Mouse (Mus musculus) G1E (cell line): ENCODE measurements around the gene Ipo8. TPM values are rescaled to one million over a fixed set of nuclear protein-coding genes. Genes with fewer than 3 reads are reported as not detected.
A peak's percentile ranks its signal among the peaks of the same experiment; 100 is the strongest.

Source experiments
- ATAC-seq: 2 replicates; pipeline ENCODE4 v1.8.0; 2016; ENCODE audit warnings: mild to moderate bottlenecking; ENCODE audit not compliant: insufficient number of reproducible peaks, poor library complexity, low FRiP score, severe bottlenecking; ENCODE audit errors: extremely low read depth
- DNase-seq: peaks from one replicate; pipeline ENCODE4 v3.0.0; 2012; ENCODE audit warnings: low spot score
- H3K27me3 ChIP-seq: 2 replicates; pipeline ENCODE4 v1.6.1; 2012; ENCODE audit warnings: mild to moderate bottlenecking, low read length, inconsistent platforms; ENCODE audit not compliant: insufficient read depth
- H3K36me3 ChIP-seq: replicated peaks from 2 replicates; pipeline ENCODE3; 2012; ENCODE audit warnings: mild to moderate bottlenecking, inconsistent platforms
- H3K4me1 ChIP-seq: 2 replicates; pipeline ENCODE4 v1.6.1; 2012; ENCODE audit warnings: low read depth, low read length, inconsistent platforms, mixed read lengths; ENCODE audit not compliant: insufficient read depth
- H3K4me3 ChIP-seq: 2 replicates; pipeline ENCODE4 v1.5.1; 2012; ENCODE audit warnings: low read depth, mild to moderate bottlenecking, inconsistent platforms, low read length, moderate library complexity, mixed read lengths
- H3K9me3 ChIP-seq: replicated peaks from 2 replicates; pipeline ENCODE4 v1.6.1; 2012; ENCODE audit warnings: inconsistent platforms
- CTCF ChIP-seq: IDR thresholded peaks from 2 replicates; pipeline ENCODE4 v1.5.1; 2012; ENCODE audit warnings: low read depth, low read length, inconsistent platforms, mixed read lengths
- GATA1 ChIP-seq: IDR thresholded peaks from 2 replicates; pipeline ENCODE4 v1.6.1; 2012; ENCODE audit warnings: borderline replicate concordance, low read length, inconsistent platforms, mixed read lengths
- GATA2 ChIP-seq: IDR thresholded peaks from 2 replicates; pipeline ENCODE4 v1.6.1; 2012; ENCODE audit warnings: low read depth, low read length, inconsistent platforms, borderline replicate concordance
- POLR2AphosphoS5 ChIP-seq: IDR thresholded peaks from 2 replicates; pipeline ENCODE4 v1.6.1; 2012; ENCODE audit warnings: low read depth, low read length, inconsistent platforms; ENCODE audit not compliant: insufficient replicate concordance
- TAL1 ChIP-seq: conservative IDR thresholded peaks from 2 replicates; pipeline ENCODE4 v1.6.1; 2012; ENCODE audit warnings: low read depth, low read length, inconsistent platforms, mixed read lengths
- polyA plus RNA-seq: library from polyadenylated mRNA; stranded (reverse); fragments of >175 nt; gene quantifications from 2 replicates; pipeline ENCODE4 v1.2.3, GENCODE M21; 2012
- total RNA-seq, 2 experiments: library from RNA; stranded (forward) in 1 of 2; stranded (reverse) in 1 of 2; fragments of 200-1000 nt in 1 of 2; fragments of >200 nt in 1 of 2; fragmentation: Nextera tagmentation in 1 of 2; gene quantifications; 2 replicates each; pipeline ENCODE4 v1.2.3; 2014 to 2017

Gene Ipo8
- total and polyA plus RNA-seq, 3 experiments, result 17.2 to 72.2 (median 66.4) TPM

DNA sequence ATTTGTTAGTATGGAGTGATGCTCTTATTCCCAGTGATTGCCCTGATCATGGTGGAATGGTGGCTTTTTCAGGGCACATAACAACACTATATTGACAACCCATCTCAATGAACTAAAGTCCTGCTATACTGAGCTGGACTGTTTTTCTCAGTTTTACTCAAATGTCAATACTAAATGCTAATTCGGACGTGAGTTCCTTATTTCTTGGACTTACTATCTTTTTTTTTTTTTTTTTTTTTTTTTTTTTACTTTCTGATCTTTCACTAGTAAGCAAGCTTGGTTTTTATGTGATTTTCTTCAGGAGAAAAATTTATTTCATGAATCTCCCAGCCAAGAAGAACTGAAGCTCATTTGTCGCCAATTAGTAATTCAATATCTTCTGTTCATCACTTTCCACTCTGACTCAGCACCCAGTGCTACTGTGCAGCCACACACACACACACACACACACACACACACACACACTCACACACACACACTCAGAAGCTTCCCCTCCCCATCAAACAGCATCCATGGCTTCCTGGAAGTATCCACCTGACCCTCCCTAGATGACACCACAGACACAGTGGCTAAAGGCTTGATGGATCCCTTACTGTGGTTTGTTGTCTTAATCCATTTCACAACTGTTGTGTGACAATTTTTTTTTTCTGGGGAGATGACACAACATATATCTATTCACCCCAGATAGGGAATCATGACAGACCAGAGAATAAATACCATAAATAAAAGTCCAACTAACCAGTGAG, 69.1 kb downstream of the Ipo8 start:
- DNase-seq, result no peak

DNA sequence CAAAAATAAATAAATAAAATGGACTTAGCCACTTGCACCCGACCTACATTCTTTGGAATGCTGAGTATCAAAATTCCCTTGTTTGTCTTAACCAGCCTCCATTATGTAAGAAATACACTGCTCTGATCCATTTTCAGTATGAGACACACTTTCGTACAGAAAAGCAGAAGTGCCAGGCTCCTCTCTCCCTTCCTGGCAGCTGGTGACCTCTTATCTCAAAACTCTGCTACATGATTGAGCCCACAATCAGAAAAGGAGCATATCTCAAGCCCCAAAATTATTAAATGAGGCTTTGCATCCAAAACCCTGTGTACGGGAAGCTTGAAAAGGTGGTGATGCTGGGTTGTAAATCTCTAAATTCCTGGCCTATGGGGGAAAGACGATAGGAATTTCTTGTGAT, 69.8 kb downstream of the Ipo8 start:
- ATAC-seq, result peak; percentile 81
- H3K4me1 ChIP-seq, result no peaks in the 10 kb centered on the region; the same call in 1 of the 2 replicates
- H3K27me3 ChIP-seq, result peaks cover 8% of the 10 kb centered on the region
- TF ChIP-seq TAL1 (no peak), GATA2 (no peak), POLR2AphosphoS5 (no peak), GATA1 (no peak), CTCF (no peak)
- no peaks in the 10 kb centered on the region for H3K9me3 ChIP-seq
- peak; percentile 18 for DNase-seq
- no peaks in the 10 kb centered on the region for H3K36me3 ChIP-seq
- H3K4me3 ChIP-seq, result no peak overlapping the region

More for the DNA sequence above, 69.1 kb downstream of the Ipo8 start:
- ATAC-seq, result no peak
- no peak for TF ChIP-seq GATA1
- TF ChIP-seq TAL1, result no peak
- no peak for TF ChIP-seq CTCF
- no peak for TF ChIP-seq GATA2
- no peak for TF ChIP-seq POLR2AphosphoS5
- Histone ChIP-seq H3K4me3 (no peak overlapping the region), H3K4me1 (no peaks in the 10 kb centered on the region; the same call in 1 of the 2 replicates), H3K9me3 (no peaks in the 10 kb centered on the region), H3K36me3 (no peaks in the 10 kb centered on the region), H3K27me3 (peaks cover 8% of the 10 kb centered on the region)

DNA sequence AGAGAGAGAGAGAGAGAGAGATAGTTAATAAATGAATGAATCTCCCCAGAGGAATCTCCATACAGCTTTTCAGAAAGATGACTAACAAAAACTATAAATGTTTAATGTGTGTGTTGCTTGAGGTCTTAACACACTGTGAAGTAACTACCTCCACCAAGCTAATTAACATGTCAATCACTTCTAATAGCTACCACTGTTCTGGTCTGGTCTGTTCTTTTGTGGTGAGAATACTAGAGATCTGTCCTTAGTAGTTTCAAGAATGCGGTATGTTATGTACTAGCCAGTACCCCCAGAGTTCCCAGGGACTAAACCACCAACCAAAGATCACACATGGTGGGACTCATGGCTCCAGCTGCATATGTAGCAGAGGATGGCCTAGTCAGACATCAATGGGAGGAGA, 74.7 kb downstream of the Ipo8 start:
- TF ChIP-seq POLR2AphosphoS5 (no peak), GATA2 (no peak), CTCF (no peak), GATA1 (no peak)
- Histone ChIP-seq H3K36me3 (no peaks in the 10 kb centered on the region), H3K4me3 (no peak overlapping the region), H3K4me1 (no peaks in the 10 kb centered on the region; the same call in 1 of the 2 replicates), H3K9me3 (no peaks in the 10 kb centered on the region), H3K27me3 (peaks cover 5% of the 10 kb centered on the region)
- DNase-seq (no peak), ATAC-seq (no peak)

GRCm38 (mm10) chr6:148751400-148751799, 79.9 kb downstream of the Ipo8 start:
- ATAC-seq, result no peak
- Histone ChIP-seq H3K4me1 (no peaks in the 10 kb centered on the region), H3K9me3 (no peaks in the 10 kb centered on the region), H3K4me3 (no peak overlapping the region), H3K36me3 (no peaks in the 10 kb centered on the region), H3K27me3 (peaks cover 2% of the 10 kb centered on the region; the same call in 1 of the 2 replicates)
- no peak for TF ChIP-seq GATA2
- no peak for TF ChIP-seq GATA1
- no peak for TF ChIP-seq TAL1
- TF ChIP-seq CTCF, result no peak
- TF ChIP-seq POLR2AphosphoS5, result no peak
- no peak for DNase-seq

GRCm38 (mm10) chr6:148750183-148750582, 81.1 kb downstream of the Ipo8 start:
- no peak for TF ChIP-seq GATA1
- no peak for TF ChIP-seq POLR2AphosphoS5
- TF ChIP-seq CTCF, result no peak
- no peak for TF ChIP-seq TAL1
- no peak for TF ChIP-seq GATA2
- DNase-seq, result no peak
- ATAC-seq, result no peak
- no peak overlapping the region for H3K4me3 ChIP-seq
- H3K27me3 ChIP-seq, result peaks cover 2% of the 10 kb centered on the region; the same call in 1 of the 2 replicates
- no peaks in the 10 kb centered on the region for H3K4me1 ChIP-seq
- H3K9me3 ChIP-seq, result no peaks in the 10 kb centered on the region
- no peaks in the 10 kb centered on the region for H3K36me3 ChIP-seq

DNA sequence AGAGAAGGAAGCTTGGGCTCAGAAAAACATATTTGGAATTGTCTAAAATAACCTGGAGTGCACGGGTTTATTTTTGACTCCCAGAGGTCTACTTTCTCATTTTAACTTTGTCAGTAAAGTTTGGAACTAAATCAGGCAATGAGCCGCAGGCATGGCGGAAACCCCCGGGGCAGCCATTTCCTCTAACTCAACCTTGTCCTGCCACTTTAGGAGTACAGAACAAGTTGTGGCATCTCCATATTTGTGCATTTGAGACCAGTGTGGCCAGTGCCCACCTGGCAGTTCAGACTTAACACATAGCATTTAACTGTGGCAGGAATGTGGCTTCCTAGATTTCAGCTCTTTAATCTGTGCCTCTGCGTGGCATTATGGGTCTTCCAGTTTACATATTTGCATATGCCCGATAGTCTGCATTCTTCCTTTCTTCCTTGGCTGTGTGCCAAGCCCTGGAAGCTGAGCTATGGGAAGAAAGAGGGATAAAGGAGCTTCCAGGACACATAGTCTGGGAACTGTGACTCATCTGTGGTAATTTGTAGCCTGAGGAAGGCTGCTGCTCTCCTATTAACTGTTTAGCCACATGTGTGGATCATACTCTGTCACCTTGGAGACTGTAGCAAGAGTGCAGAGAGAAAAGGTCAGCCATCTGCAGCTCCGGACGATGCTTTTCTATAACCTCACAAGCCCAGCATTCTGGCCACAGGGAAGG, 90.6 kb downstream of the Ipo8 start:
- no peak overlapping the region for H3K4me3 ChIP-seq
- H3K9me3 ChIP-seq, result no peaks in the 10 kb centered on the region
- H3K27me3 ChIP-seq, result no peaks in the 10 kb centered on the region; the same call in 1 of the 2 replicates
- ATAC-seq (no peak), DNase-seq (no peak)
- H3K4me1 ChIP-seq, result no peaks in the 10 kb centered on the region
- no peak for TF ChIP-seq POLR2AphosphoS5
- TF ChIP-seq GATA2, result no peak
- TF ChIP-seq CTCF, result no peak
- TF ChIP-seq GATA1, result no peak
- TF ChIP-seq TAL1, result no peak
- H3K36me3 ChIP-seq, result no peaks in the 10 kb centered on the region
